Mouse (Mus musculus) liver, embryonic 14.5 days (tissue): Measurements from ENCODE around the gene Lrrc43.

Experiments used
- CTCF ChIP-seq: IDR thresholded peaks from 2 replicates; pipeline ENCODE4 v1.5.1; 2016; ENCODE audit warnings: antibody characterized with exemption, low read depth, control low read depth
- EP300 ChIP-seq: IDR thresholded peaks from 2 replicates; pipeline ENCODE4 v1.6.1; 2016; ENCODE audit warnings: antibody characterized with exemption, low read depth

GRCm38 (mm10) chr5:123521621-123522020 lies 32.5 kb downstream of the Lrrc43 start:
- TF ChIP-seq EP300 (no peak), CTCF (no peak)
